Mouse (Mus musculus) liver (tissue): Measurements from ENCODE around the gene 4933407L21Rik.
A peak's percentile ranks its signal among the peaks of the same experiment; 100 is the strongest.
"Not testable (repeated sequence)": the region's sequence is repeated elsewhere in the genome, so short reads cannot be mapped to it uniquely, and the experiment has no call there.

Source experiments
- DNase-seq: peaks from one replicate; pipeline ENCODE4 v3.0.0-alpha.2; 2020; ENCODE audit warnings: mixed read lengths

4933407L21Rik gene

DNA sequence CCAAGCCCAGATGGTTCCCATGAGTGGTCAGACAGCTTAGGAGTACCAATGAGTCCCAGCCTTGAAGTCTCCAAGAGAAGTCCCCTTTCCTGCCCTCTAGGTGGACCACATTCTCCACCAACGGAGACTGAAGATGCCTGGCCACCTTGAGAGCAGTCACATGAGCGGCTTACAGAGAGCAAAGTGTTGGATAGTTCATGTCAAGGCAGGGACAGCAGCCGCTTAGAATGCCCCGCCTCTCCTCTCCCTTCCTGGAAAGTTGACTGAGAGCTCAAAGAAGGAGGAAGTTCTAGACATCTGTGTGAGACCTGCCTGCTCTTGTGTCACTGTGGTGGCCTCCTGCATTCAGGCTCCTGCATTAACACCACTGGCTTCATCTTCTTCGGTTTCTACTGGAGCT, 32.6 kb downstream of the 4933407L21Rik start, which contains the start of gene Gpr55:
TSS of gene Gpr55 (minus strand) at position 135 of the 400 bp plus-strand sequence.
- peak; percentile 13 for DNase-seq

DNA sequence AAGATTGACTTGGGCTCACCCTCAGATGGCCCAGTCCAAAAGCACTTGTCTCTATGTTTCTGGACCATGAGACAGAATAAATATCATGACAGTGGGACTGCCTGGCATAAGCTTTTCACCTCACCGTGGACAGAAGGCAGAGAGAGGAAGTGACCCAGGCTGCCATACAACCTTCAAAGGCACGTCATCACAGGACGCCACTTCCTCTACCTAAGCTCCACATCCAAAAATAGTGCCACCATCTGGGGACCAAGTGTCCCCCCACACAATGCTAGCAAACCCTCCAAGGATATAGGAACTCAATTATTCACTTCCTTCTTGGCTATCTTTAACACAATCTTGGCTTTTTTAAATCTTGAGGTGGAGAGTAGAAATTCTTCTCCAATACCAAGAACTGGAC, 33.8 kb downstream of the 4933407L21Rik start:
- DNase-seq: no peak

DNA sequence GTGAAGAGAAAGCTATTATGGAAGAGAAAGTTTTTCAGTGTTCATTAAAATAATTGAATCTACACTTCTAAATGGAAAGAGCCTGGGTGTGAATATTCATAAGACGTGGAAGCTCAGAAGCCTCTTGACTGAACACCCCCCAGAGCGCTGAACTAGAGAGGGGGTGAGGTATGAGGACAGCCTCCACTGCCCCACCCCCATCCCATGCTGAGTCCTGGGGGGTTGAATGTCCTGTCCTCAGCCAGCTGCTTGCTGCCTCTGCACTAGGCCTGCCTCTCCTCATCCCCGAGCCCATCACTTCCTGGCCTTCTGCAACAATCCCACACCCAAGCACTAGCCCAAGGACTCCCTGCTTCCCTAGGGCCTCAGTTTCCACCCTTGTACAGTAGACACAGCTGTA, 37.6 kb downstream of the 4933407L21Rik start:
- no peak for DNase-seq

DNA sequence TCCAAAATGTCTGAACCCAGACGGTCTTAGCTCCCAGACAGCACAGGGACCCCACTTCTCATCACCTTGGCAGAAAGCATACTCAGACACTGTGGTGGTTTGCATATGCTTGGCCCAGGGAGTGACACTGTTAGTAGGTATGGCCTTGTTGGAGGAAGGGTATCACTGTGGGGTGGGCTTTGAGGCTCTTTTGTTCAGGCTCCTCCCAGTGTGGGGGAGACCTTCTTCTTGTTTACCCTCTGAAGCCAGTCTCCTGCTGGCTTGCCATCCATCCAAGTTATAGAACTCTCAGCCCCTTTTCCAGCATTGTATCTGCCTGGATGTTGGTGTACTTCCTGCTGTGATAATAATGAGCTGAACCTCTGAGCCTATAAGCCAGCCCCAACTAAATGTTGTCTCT, 40.8 kb downstream of the 4933407L21Rik start:
- DNase-seq: no peak

DNA sequence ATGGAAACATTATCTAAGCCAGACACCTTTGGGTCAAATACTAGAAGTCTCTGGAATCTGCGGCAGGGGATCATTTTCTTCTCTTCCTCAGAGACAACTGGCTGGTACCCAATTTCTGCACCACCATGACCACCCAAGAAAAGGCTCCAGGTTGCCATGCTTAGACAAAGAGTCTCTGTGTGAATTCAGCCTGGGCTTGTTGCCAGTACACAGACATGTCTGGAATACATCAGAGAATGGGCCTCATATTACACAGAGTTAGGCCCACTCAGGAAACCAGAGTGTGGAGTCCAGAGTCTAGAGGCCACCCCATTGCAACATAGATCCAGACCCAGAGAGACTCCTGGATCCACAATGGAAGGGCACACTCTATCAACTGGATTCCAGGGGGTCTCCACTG, 41.2 kb downstream of the 4933407L21Rik start:
- DNase-seq: no peak

DNA sequence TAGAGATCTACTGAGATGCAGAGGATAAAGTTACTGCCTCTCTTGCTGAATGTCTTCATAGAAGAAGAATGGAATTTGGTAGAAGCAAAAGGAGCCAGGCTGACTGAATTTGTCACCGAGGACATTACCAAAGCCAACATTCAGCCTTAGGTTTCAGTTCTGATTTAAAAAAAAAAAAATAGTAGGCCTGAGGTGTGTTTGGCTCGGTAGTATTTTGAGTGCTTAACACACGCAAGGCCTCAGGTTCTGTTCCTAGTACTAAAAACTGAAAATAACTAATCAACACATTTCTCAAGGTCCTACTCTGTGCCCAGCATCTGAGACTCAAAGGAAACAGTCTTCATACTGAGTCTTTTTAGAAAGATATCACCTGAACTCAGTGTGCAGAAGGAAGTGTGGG, 42.8 kb downstream of the 4933407L21Rik start:
- no peak for DNase-seq

DNA sequence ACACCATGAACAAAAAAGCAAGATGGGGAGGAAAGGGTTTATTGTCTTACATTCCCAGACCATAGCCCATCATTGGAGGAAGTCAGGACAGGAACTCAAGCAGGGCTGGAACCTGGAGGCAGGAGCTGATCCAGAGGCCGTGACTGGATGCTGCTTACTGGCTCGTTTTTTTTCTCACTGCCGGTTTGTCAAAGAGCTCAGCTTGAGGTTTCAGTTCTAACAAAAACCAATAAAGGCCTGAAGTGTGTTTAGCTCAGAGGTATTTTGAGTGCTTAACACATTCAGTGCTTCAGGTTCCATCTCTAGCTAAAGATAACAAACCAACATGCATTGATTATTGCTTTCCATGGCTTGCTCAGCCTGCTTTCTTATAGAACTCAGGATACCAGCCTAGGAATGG, 44.1 kb downstream of the 4933407L21Rik start:
- DNase-seq: no peak

DNA sequence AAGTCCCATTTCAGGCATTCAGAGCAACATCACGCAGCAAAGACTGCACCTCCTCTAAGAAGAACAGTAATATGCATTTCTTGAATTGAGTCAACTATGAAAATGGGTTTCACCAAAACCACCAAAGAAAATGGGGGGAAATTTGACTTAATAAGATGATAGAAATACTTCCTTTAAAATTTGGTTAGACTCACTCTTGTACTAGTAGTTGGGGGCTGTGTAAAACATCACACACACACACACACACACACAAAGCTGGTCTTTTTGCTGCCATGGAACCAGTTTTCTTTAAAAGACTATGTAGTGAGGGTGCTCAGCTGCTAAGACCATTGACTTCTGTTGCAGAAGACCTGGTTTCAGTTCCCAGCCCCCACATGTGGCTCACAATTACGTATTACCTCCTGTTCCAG, 45.2 kb downstream of the 4933407L21Rik start:
- DNase-seq: no peak

DNA sequence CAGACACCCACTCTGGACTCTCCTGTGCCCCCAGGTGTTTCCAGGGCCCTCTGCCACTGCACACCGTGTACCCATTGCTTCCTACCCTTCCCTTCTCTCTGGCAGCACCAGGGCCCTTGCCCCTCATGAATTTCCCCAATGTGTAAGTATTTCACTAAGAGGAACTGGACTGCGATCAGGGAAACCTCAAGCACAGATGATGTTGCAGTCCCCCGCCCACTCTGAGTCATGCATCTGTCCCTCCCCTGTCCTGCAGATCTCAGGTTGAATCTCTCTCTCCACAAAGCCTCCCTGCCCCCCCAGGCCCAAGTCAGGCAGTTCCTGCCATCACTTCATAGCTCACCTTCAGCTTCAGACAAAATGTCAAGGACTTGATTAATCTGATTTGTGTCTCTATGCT, 49.4 kb downstream of the 4933407L21Rik start:
- no peak for DNase-seq

DNA sequence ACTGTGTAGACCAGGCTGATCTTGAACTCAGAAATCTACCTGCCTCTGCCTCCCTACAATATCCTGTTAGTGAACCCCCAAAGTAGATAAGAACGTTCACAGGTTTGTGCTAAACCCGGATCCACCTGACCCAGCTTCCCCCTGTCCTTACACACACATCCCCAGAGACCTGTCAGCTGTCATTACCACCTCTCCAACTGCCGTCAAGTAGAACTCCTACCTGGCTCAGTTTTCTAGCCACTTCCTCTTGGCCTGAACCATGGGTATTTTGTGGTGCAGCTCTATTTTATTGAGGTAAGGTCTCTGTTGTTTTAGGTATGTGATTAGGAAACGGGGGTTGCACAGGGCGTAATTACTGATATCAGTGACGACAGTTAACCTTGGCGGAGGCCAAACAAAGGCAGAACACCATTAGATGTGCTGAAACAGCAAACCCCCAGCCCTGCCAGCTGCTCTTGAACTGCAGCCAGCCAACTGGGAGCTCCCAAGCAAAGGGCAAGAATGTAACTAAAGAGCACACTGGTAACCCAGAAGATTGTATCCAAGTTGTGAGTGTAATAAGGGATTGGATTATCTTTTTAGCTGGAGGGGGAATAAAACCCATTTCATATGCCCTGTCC, 53.6 kb downstream of the 4933407L21Rik start:
- no peak for DNase-seq

DNA sequence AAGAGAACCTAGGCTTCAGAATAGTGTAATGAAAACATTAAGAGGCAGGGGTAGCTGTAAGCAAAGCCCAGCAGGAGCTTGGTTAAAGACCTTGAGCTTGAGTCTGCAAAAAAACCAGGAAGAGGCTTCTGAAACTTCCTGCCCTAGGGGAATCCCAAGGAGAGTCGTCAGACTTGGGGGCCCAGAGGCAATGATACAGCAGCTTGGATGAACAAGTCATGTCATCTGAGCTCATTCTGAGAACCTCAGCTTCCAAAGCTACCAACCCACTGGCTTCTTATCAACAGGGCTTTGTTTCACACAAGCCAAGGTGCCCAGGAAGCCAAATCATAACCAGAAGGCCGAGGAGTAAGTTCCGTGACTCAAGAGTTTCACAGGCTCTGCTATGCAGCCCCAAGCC, 57.5 kb downstream of the 4933407L21Rik start:
- no peak for DNase-seq

DNA sequence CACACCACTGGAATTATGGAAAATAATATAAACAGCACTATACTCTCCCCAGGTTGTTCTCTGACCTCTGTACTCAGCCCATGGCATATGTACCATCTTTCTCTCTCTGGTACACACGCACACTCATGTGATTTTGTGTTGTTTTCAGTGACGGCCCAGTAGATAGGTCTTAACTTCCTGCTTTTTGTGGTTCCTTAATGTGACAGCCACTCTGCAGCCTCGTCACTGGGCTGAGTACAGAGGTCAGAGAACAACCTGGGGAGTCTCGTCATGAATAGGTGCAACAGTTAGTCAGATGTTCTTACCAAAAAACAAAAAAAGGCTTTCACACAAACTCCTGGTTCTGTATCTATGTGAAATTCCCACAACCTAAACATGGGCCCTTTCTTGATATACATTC, 60.1 kb downstream of the 4933407L21Rik start:
- no peak for DNase-seq

DNA sequence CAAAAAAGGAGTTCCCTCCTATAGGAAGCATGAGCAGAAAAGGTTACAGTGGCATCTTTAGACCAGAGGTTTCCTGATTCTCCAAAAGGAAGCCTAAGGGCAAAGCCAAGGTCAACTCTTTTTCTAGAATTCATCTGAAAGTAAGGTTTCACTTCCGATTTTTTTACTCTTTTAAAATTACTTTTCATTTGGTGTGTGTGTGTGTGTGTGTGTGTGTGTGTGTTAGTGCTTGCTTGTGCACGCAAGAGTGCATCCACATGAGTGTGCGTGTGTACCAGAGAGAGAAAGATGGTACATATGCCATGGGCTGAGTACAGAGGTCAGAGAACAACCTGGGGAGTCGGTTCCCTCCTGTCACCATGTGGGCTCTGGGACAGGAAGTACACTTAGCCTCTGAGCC, 60.6 kb downstream of the 4933407L21Rik start:
- DNase-seq: not testable (repeated sequence)
